Mouse (Mus musculus) G1E (cell line): ENCODE results near the gene Mtus2.

Experiments used
- CTCF ChIP-seq: IDR thresholded peaks from 2 replicates; pipeline ENCODE4 v1.5.1; 2012; ENCODE audit warnings: low read depth, low read length, inconsistent platforms, mixed read lengths
- GATA1 ChIP-seq: IDR thresholded peaks from 2 replicates; pipeline ENCODE4 v1.6.1; 2012; ENCODE audit warnings: borderline replicate concordance, low read length, inconsistent platforms, mixed read lengths
- GATA2 ChIP-seq: IDR thresholded peaks from 2 replicates; pipeline ENCODE4 v1.6.1; 2012; ENCODE audit warnings: low read depth, low read length, inconsistent platforms, borderline replicate concordance
- POLR2AphosphoS5 ChIP-seq: IDR thresholded peaks from 2 replicates; pipeline ENCODE4 v1.6.1; 2012; ENCODE audit warnings: low read depth, low read length, inconsistent platforms; ENCODE audit not compliant: insufficient replicate concordance
- TAL1 ChIP-seq: conservative IDR thresholded peaks from 2 replicates; pipeline ENCODE4 v1.6.1; 2012; ENCODE audit warnings: low read depth, low read length, inconsistent platforms, mixed read lengths

GRCm38 (mm10) chr5:148248236-148248635 is 291.1 kb downstream of the Mtus2 start:
- TF ChIP-seq CTCF (no peak), POLR2AphosphoS5 (no peak), TAL1 (no peak), GATA1 (no peak), GATA2 (no peak)
